Mouse (Mus musculus) stomach, postnatal 0 days (tissue): ENCODE measurements at regions not wholly inside any gene's neighbourhood (a gene's known extent, or its start where the extent isn't known, plus 50 kb on each side); places are given as distances from the start of the nearest gene placed in this dataset.

ENCODE experiments used
- CTCF ChIP-seq: IDR thresholded peaks from 2 replicates; pipeline ENCODE4 v1.5.1; 2016; ENCODE audit warnings: antibody characterized with exemption, low read depth, mild to moderate bottlenecking, moderate library complexity
- EP300 ChIP-seq: optimal IDR thresholded peaks from 2 replicates; pipeline ENCODE3; 2016; ENCODE audit warnings: antibody characterized with exemption

DNA sequence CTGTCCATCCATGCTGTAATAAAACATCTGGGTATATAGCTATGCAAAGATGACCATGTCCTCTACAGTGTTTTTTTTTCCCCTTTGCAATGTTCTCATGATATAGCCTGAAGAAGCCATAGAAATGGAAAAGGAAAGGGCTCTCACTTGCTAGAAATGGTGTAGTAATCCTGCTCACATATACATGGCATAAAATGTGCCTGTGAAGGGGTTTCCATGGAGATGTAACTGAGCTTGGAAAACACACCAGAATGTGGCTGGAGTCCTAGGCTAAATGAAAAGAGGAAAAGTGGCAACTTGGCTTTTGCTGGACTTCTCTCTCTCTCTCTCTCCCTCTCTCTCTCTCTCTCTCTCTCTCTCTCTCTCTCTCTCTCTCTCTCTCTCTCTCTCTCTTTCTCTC is 178.7 kb upstream of the Negr1 start:
- TF ChIP-seq CTCF, result no peak
- TF ChIP-seq EP300, result no peak
